Mouse (Mus musculus): Measurements from ENCODE around the gene Keap1.

- TF ChIP-seq CTCF (IDR thresholded peaks at IDR 0.05; ENCODE audit: extremely low read depth, insufficient read length, insufficient replicate concordance, low read depth, low read length) (no peak), POLR2A (IDR thresholded peaks at IDR 0.05; ENCODE audit: low read depth, low read length) (no peak)
Measured at GRCm38 (mm10) chr9:21223906-21224305, 15.3 kb downstream of the Keap1 start.
